Mouse (Mus musculus) forebrain, postnatal 0 days (tissue): Measurements from ENCODE around the gene Grin2b. TPM values are rescaled to one million over a fixed set of nuclear protein-coding genes. Genes with fewer than 3 reads are reported as not detected.
A peak's percentile ranks its signal among the peaks of the same experiment; 100 is the strongest.

Experiments
- ATAC-seq: fragments of 200-750 bp; cut with Nextera tagmentation; 2 replicates; pipeline ENCODE4 v1.8.0; 2017; ENCODE audit warnings: mild to moderate bottlenecking, moderate library complexity
- DNase-seq: peaks from one replicate; pipeline ENCODE4 v3.0.0-alpha.2; 2015
- H3K27ac ChIP-seq: fragments of 300-500 bp; sonication (generic); 2 replicates; pipeline ENCODE4 v1.5.1; 2014; ENCODE audit warnings: low read depth, mild to moderate bottlenecking, antibody characterized with exemption, low read length, moderate library complexity, mixed read lengths
- H3K27me3 ChIP-seq: fragments of 300-500 bp; sonication (generic); 2 replicates; pipeline ENCODE4 v1.6.1; 2014; ENCODE audit warnings: mild to moderate bottlenecking, low read length, mixed read lengths; ENCODE audit not compliant: insufficient read depth
- H3K36me3 ChIP-seq: fragments of 300-500 bp; sonication (generic); 2 replicates; pipeline ENCODE4 v1.6.1; 2014; ENCODE audit warnings: mild to moderate bottlenecking, moderate library complexity; ENCODE audit not compliant: insufficient read depth
- H3K4me1 ChIP-seq: fragments of 300-500 bp; sonication (generic); 2 replicates; pipeline ENCODE4 v1.6.1; 2014; ENCODE audit warnings: antibody characterized with exemption; ENCODE audit not compliant: insufficient read depth
- H3K4me2 ChIP-seq: fragments of 300-500 bp; sonication (generic); 2 replicates; pipeline ENCODE4 v1.6.1; 2014; ENCODE audit warnings: low read depth, mild to moderate bottlenecking, moderate library complexity
- H3K4me3 ChIP-seq: fragments of 300-500 bp; sonication (generic); 2 replicates; pipeline ENCODE4 v1.5.1; 2014; ENCODE audit warnings: low read depth, low read length, mixed read lengths
- H3K9ac ChIP-seq: fragments of 300-500 bp; sonication (generic); 2 replicates; pipeline ENCODE4 v1.6.1; 2014; ENCODE audit warnings: mild to moderate bottlenecking
- H3K9me3 ChIP-seq: fragments of 300-500 bp; sonication (generic); 2 replicates; pipeline ENCODE4 v1.6.1; 2016; ENCODE audit warnings: low read length
- CTCF ChIP-seq: sonication (generic); IDR thresholded peaks from 2 replicates; pipeline ENCODE4 v1.5.1; 2016; ENCODE audit warnings: antibody characterized with exemption, control low read depth, low read depth
- WGBS: fragments of 180-500 bp; shearing (Covaris S2); extraction: QIAGEN DNeasy Blood & Tissue Kit; methylation state at CpG from one replicate; pipeline ENCODE4 v1.1.7; 2014; 5-methylcytosine and 5-hydroxymethylcytosine counted together
- polyA plus RNA-seq: library from polyadenylated mRNA; unstranded; fragments of >200 nt; fragmentation: Nextera tagmentation; extraction: Ambion mirVana; gene quantifications from 2 replicates; pipeline ENCODE4 v1.2.1, GENCODE M21; 2015
- total RNA-seq: library from RNA; depleted of rRNA; stranded (reverse); fragments of >200 nt; gene quantifications from 2 replicates; pipeline ENCODE4 v1.2.3, GENCODE M21; 2014

The Grin2b gene
- total and polyA plus RNA-seq, 2 experiments from 2014 or later, result 66.6 to 102 TPM

DNA sequence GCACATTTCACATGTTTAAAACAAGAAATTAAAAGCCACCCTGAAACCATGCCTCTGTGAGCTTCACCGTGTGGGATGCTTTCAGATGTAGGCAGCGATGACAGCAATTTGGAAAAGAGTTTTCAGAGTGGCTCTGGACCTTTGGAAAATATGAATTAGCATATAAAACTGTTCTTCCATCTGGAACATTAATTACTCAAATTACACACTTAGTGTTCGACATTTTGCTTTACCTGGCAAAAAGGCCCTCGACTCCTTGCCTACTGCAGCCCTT is 162.3 kb downstream of the Grin2b start:
- Histone ChIP-seq H3K4me1 (peaks cover 14% of the 10 kb centered on the region), H3K9me3 (no peaks in the 10 kb centered on the region), H3K27me3 (no peaks in the 10 kb centered on the region), H3K36me3 (no peaks in the 10 kb centered on the region), H3K4me3 (no peak overlapping the region), H3K27ac (no peak overlapping the region), H3K9ac (no peak overlapping the region), H3K4me2 (no peak overlapping the region)
- WGBS, result 59% methylated on average over 4 of the region's 4 CpGs
- no peak for TF ChIP-seq CTCF
- ATAC-seq, result no peak; the same call in 1 of the 2 replicates
- DNase-seq, result no peak

DNA sequence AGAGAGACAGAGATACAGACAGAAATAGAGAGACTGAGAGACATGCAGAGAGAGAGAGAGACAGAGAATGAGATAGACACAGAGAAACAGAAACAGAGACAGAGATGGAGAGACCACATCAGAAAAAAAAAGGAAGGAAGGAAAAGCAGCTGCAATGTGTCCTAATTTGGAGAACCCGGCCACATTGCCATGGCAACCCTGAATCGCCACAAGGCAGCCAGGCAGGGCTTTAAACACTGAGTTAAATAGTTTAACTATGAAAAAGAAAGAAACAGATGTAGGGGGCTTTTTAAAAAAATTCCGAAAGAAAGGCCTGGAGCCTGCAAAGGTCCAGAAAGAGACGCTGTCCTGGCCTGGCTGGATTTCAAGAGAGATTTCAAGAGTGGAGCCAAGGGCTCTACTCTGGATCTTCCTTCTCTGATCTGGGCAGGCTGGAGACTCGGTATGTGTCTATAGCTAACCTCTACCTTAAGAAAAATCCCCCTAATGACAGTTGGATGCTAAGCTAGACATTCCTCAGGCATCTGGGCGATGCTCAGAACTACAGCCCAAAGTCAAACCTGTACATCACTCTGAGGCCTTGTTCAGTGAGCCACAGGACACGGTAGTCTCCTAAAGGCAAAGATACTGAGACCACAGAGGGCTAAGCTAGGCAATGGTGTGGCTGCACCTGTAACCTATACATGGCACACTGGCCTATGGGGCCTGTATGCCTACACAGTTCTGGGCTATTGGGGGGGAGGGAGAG is 162.8 kb downstream of the Grin2b start:
- no peak for TF ChIP-seq CTCF
- H3K36me3 ChIP-seq, result no peaks in the 10 kb centered on the region
- H3K9ac ChIP-seq, result no peak overlapping the region
- peaks cover 14% of the 10 kb centered on the region for H3K4me1 ChIP-seq
- no peak overlapping the region for H3K4me3 ChIP-seq
- 14% methylated on average over 7 of the region's 7 CpGs for WGBS
- ATAC-seq (peak; percentile 79), DNase-seq (peak; percentile 57)
- no peaks in the 10 kb centered on the region for H3K9me3 ChIP-seq
- H3K27me3 ChIP-seq, result no peaks in the 10 kb centered on the region
- no peak overlapping the region for H3K4me2 ChIP-seq
- no peak overlapping the region for H3K27ac ChIP-seq

DNA sequence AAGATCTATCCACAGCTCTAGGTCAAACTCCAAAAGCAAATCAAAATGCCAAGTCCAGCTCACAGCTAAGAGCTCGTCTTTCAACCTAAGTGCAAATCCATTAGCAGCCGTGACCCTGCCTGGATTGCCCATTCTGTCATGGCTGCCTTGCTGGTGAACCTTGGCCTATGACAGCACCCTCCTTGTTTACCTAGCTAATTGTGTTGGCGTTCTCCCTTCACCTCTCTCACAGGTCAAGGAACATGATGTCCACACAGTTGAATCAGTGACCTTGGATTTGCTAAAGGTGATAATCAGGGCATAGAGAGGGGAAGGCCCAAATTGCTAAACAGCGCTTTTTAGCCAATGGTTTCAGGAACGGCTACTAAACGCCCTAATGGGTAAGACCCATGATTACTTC is 165.2 kb downstream of the Grin2b start:
- WGBS, result 89% methylated on average over 6 of the region's 6 CpGs
- H3K4me1 ChIP-seq, result peaks cover 14% of the 10 kb centered on the region
- no peak overlapping the region for H3K4me3 ChIP-seq
- H3K27me3 ChIP-seq, result no peaks in the 10 kb centered on the region
- H3K9ac ChIP-seq, result no peak overlapping the region
- H3K36me3 ChIP-seq, result no peaks in the 10 kb centered on the region
- no peak for TF ChIP-seq CTCF
- no peak overlapping the region for H3K4me2 ChIP-seq
- no peaks in the 10 kb centered on the region for H3K9me3 ChIP-seq
- no peak for DNase-seq
- no peak overlapping the region for H3K27ac ChIP-seq
- ATAC-seq, result no peak

DNA sequence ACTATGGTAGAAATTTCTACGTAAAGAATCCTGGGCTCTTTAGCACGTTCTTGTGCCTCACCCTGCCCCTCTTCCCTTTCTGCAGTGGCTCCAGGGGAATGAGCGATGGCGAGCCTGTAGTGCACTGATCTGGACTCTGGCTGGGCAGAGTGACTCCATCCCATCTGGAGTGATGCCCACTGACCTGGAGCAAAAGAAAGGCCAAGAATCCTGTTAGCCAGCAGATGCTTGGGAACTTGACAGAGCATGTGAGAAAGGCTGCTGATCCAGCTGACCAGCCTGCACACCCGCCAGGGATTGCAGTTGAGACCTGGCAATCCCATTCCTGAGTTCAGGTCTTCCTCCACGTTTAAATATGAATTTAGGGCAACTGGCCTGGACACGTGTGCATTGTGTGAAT is 178.6 kb downstream of the Grin2b start:
- 65% methylated on average over 7 of the region's 7 CpGs for WGBS
- DNase-seq, result no peak
- no peak overlapping the region for H3K27ac ChIP-seq

DNA sequence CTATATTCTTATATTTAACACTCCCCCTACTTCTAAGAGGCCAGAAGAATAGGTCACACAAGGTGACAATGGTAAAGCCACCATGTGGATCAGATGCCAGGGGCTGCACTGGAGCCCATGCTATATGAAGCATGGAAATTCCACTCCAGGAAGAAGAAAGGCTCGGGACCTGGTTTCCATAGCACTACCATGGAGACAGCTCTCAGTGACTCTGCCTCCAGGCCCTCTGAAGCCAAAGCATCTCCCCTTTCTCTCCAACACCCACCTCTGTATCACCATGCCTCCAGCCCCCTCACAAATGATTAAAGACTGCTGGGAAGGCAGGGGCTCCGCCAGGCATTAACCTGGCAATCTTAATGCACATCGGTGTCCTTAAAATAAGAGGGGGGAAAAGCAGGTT is 179.4 kb downstream of the Grin2b start:
- H3K36me3 ChIP-seq, result no peaks in the 10 kb centered on the region
- TF ChIP-seq CTCF, result no peak
- no peak overlapping the region for H3K4me2 ChIP-seq
- ATAC-seq, result no peak
- H3K9ac ChIP-seq, result no peak overlapping the region
- no peaks in the 10 kb centered on the region for H3K9me3 ChIP-seq
- WGBS, result 58% methylated on average over 3 of the region's 3 CpGs
- H3K4me1 ChIP-seq, result 0 out of 2 replicates have a peak, but pooled peaks cover 3% of the 10 kb centered on the region
- H3K4me3 ChIP-seq, result no peak overlapping the region
- H3K27me3 ChIP-seq, result no peaks in the 10 kb centered on the region
- no peak for DNase-seq
- H3K27ac ChIP-seq, result no peak overlapping the region

More for the DNA sequence above, 178.6 kb downstream of the Grin2b start:
- H3K4me2 ChIP-seq, result no peak overlapping the region
- ATAC-seq, result no peak
- no peaks in the 10 kb centered on the region for H3K9me3 ChIP-seq
- H3K27me3 ChIP-seq, result no peaks in the 10 kb centered on the region
- 0 out of 2 replicates have a peak, but pooled peaks cover 3% of the 10 kb centered on the region for H3K4me1 ChIP-seq
- no peaks in the 10 kb centered on the region for H3K36me3 ChIP-seq
- TF ChIP-seq CTCF, result no peak
- H3K4me3 ChIP-seq, result no peak overlapping the region
- H3K9ac ChIP-seq, result no peak overlapping the region

DNA sequence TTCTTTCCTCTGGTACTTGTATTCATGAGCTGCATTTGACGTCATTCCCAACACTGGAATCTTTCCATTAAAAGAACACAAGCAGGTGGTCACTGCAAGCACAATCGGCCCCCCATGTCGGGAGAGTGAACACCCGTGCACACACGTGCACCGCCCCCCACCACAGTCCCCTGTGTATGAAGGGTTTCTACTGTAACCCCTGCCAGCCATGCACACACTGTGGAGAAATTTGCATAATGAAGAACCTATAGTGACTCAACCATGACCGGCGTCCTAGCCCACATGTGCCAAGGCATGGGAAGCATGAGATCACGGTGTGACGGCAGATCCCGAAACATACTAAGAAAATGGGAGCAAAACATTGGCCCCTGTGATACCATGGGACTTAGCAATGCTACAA is 179.9 kb downstream of the Grin2b start:
- no peaks in the 10 kb centered on the region for H3K27me3 ChIP-seq
- no peak overlapping the region for H3K27ac ChIP-seq
- H3K36me3 ChIP-seq, result no peaks in the 10 kb centered on the region
- no peaks in the 10 kb centered on the region for H3K9me3 ChIP-seq
- WGBS, result 77% methylated on average over 11 of the region's 11 CpGs
- H3K4me3 ChIP-seq, result no peak overlapping the region
- H3K4me1 ChIP-seq, result 0 out of 2 replicates have a peak, but pooled peaks cover 3% of the 10 kb centered on the region
- no peak for ATAC-seq
- no peak overlapping the region for H3K9ac ChIP-seq
- no peak for TF ChIP-seq CTCF
- no peak overlapping the region for H3K4me2 ChIP-seq
- DNase-seq, result no peak

DNA sequence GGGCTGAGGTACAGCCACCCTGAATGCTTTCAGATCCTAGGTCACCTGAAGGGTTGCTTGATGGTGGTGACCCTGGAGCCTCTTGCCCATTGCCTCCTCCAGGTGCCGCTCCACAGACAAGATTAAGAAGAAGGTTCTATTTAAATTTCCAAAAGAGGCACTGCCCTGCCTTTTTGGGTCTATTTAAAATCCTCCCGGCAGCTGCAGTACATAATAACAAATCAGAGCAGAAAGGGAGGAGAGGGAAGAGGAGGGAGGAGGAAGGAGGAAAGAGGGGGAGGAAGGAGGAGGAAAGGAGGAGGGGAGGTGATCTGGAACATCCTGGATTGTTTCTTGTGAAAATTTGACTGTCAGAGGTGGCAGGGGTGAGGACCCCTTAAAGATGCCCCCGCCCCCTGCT is 197.2 kb downstream of the Grin2b start:
- Histone ChIP-seq H3K27me3 (no peaks in the 10 kb centered on the region), H3K9ac (peak overlapping the region; percentile 10; the same call in 1 of the 2 replicates), H3K4me2 (no peak overlapping the region), H3K9me3 (no peaks in the 10 kb centered on the region), H3K4me1 (0 out of 2 replicates have a peak, but pooled peaks cover 4% of the 10 kb centered on the region), H3K27ac (no peak overlapping the region), H3K36me3 (no peaks in the 10 kb centered on the region), H3K4me3 (no peak overlapping the region)
- WGBS, result 47% methylated on average over 3 of the region's 3 CpGs
- TF ChIP-seq CTCF, result no peak
- ATAC-seq, result no peak
- no peak for DNase-seq
